Mouse (Mus musculus) adrenal gland, postnatal 36 days (tissue): ENCODE results near the gene Ntrk3. TPM values are rescaled to one million over a fixed set of nuclear protein-coding genes. Genes with fewer than 3 reads are reported as not detected.

Experiments used
- DNase-seq, 2 experiments: peaks; one replicate each; pipeline ENCODE4 v3.0.0; 2021; ENCODE audit warnings: mixed read lengths in 1 of 2
- total RNA-seq, 2 experiments: library from RNA; stranded (reverse); gene quantifications; 2 replicates each; pipeline ENCODE4 v1.2.3; 2021

Gene Ntrk3
- total RNA-seq, 2 experiments from 2014 or later = 19.8 to 37.4 TPM

GRCm38 (mm10) chr7:78623686-78624085 lies 114.1 kb downstream of the Ntrk3 start:
- DNase-seq = peak in 1 of 2 experiments; percentile 19

DNA sequence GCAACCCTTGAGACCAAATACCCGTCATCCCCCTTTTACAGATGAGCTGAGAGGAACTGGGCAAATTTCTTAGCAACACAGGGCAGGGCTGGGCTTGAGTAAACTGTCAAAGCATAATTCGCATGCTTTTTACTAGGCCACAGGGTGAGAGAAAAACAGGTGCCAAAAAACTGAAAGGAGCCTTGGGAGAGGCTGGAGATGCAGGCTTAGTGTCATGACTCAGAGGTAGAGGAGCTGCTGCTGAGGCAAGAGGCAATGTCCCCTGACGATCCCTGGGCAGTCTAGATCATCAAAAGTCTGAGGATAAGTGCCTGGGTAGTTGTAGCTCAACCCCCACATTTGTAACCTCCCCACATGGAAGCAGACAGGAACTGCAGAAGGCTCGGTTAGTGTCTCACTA lies 116.7 kb downstream of the Ntrk3 start:
- DNase-seq = no peak

DNA sequence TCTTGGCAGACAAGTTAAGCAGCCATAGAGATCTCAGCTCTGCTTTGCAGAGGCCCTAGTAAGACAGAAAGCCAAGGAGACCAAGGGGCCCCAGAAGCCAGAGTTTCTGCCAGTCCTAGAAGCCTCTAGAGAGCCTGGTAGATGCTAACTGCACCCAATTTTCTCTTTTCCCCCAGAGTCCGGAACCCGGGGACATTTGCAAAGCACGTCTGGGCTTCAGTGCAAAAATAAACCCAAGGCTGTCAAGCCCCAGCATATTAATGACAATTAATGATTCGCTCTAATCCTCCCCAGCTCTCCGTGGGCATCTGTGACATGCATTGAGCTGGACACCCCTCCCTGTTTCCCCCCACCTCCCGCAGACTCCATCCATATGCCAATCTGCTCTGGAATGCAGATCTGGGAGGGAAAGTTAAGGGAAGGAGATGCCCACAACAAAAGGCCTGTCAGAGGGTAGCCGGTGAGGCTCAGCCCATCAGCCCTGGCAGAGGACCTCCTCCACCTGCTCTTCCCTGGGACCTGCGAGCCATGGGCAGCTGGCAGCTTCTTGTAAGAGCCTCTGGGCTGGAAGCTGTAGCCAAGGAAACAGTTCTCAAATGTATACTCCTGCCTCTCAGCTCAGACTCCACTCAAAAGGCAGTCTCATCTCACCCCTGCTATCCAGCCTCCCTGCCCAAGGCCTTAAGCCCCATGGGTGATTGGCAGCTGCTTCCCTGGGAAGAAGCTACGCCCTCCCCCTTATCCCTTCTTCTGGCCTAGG lies 117.8 kb downstream of the Ntrk3 start:
- no peak for DNase-seq

DNA sequence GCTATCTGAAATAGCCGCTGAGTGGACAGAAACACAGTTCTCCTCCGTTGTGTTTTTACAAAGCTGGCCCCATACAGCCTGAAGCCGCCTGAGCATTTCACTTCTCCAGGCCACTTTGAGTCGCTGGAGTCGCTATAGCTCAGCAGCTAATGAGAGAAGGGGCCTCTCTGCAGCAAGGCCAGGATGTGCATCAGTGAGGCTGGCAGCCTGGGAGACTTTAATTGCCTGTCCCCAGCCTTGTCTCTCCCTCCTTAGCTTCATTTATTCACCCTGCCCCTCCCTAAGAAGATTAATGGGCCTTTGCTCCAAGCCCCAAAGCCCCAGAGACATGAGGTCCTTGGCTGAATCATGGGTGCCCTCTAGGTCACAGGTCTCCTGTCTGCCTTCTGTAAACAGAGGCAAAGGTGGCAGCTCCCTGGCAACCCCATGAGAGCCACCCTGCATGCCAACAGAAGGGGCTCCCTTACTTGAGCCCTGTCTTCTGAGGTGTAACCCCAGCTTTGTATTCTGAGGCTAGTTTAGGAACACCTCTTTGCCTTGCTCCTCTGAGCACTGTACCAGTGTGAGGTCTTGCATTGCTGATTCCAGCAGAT lies 132.2 kb downstream of the Ntrk3 start:
- DNase-seq = peak in 1 of 2 experiments; percentile 8

DNA sequence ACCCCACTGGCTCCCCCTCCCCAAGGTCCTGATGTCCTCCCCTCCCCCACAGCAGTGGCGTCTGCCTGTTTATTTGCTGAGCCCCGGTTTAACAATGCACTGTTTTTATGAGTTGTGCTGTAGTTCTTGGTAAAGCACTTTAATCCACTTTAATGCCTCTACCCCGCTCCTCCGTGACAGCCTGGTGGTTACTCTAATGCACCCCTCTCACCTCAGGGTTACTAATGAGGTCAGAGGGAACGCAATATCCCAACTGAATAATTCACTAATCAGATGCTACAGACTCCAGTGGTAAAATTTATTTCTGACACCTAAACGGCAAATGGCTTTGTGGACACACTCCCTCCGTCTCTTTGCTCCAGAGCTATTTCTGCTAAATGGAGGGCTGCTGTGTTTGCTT lies 133.9 kb downstream of the Ntrk3 start:
- no peak for DNase-seq

GRCm38 (mm10) chr7:78601851-78602250 lies 136.0 kb downstream of the Ntrk3 start:
- no peak for DNase-seq

GRCm38 (mm10) chr7:78600886-78601285 lies 136.9 kb downstream of the Ntrk3 start:
- DNase-seq = no peak

- no peak for DNase-seq
Measured at GRCm38 (mm10) chr7:78599941-78600677, 137.7 kb downstream of the Ntrk3 start.

DNA sequence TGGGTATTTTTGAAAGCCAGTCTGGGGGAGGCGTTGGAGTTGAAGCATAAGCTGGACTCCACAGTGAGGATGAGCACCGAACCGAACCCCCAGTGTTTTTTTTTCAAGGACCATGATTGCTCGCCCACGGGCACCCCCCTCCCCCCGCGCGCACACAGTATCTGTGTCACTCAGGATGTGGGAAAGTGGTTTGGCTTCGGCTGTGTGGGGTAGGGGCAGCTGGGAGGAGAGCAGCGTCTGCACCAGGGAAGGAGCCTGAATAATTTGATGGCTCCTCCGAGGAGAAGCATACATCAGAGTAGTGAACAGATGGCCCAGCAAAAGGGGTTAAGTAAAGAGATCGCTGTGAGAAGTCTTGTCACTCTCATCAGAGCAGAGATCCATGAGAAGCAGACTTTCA lies 139.7 kb downstream of the Ntrk3 start:
- DNase-seq = no peak

DNA sequence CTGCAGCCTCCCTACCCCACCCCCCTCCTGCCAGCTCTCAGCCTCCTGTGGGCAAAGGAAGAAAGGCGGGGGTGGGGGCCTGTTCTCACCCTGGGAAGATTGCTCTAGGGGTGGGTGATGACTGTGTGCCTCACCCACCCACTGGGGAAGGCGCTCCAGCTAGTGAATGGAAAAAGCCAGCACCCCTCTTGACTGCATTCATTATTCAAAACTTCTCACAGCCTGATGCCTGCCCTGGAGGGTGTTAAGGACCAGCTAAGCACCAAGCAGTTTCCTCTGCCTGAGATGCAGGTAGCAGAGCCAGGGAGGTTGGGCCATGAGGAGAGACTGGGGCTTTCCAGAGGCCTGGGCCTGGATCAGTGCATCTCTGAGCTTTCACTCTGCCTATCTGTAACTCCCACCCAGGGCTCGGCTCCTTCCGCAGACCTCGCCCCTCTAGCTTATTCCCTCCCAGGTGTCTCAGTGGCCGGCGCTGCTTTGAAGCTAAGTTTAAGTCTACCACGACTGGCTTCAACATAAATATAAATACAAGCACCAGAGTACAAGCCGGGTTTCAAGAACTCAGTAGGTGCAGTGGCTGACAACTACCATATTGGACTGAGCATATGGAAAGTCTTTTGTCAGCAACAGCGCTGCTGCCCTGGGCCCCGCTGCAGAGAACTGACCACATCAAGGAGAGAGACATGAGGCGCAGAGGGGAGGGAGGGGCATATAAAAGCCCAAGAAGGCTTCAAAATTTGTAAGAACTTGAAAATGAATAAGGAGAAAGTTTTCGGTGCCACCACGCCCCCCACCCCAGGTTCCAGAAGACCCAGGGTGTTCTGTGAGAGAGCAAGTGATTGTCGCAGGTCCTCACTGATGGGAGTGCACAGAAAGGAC lies 140.3 kb downstream of the Ntrk3 start:
- DNase-seq = no peak

DNA sequence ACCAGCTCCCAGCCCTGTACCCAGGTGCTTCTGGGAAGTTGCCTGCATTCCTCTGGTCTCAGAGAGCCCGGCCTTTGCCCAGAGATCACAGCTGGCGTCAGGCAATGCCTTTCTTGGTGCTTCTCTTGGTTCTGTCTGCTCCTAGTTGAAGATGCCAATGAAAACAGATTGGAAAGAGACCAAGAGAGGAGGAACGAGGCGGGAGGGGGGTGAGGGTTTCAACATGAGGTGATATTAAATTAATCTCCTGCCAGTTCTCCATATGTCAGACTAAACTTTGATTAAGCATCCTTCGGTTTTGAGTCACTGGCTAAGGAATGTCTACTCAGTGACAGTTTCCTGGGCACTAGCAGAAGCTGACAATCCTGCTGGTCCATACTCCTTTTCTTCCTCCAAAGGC lies 141.3 kb downstream of the Ntrk3 start:
- DNase-seq = no peak

GRCm38 (mm10) chr7:78595895-78596294 lies 141.9 kb downstream of the Ntrk3 start:
- DNase-seq = peak; percentile 70 to 81

DNA sequence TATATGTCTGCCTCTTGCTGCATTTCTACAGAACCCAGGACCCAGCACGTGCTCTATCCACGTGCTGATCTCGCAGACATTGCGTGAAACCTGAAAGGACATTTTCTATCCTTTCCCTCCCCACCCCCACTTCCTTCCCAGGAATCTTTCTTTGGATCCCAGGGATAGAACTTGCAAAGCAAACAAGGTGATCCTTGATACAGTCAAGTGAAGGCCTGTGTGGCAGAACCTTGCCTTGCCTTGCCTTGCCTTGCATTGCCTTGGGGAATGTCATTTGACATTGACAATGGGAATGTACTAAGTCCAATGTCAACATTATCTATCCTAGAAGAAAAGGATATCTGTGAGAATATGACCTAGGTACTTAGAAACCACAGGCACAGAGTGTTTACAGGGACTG lies 144.9 kb downstream of the Ntrk3 start:
- no peak for DNase-seq

- no peak for DNase-seq
Measured at GRCm38 (mm10) chr7:78592172-78592571, 145.6 kb downstream of the Ntrk3 start.

- peak; percentile 45 to 55 for DNase-seq
Measured at GRCm38 (mm10) chr7:78589766-78590165, 148.0 kb downstream of the Ntrk3 start.

DNA sequence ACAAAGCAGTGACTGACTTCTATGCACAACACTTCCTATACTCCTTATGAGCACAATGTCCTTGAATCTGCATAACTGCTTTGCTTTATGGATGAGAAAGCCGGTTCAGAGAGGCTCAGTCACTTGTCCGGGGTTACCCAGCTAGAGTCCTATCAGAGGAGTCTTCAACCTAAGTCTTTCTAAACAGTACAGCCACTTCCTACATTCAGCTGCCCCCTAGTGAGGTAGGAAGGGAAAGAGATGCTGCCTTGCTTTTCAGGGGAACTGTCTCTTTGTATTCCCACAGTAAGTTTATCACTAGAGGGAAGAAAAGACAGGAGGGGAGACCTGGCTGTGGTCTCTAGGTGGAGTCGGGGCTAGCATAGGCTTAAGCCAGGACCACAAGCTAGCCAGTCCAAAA lies 151.0 kb downstream of the Ntrk3 start:
- DNase-seq = no peak

GRCm38 (mm10) chr7:78585960-78586359 lies 151.9 kb downstream of the Ntrk3 start:
- no peak for DNase-seq

DNA sequence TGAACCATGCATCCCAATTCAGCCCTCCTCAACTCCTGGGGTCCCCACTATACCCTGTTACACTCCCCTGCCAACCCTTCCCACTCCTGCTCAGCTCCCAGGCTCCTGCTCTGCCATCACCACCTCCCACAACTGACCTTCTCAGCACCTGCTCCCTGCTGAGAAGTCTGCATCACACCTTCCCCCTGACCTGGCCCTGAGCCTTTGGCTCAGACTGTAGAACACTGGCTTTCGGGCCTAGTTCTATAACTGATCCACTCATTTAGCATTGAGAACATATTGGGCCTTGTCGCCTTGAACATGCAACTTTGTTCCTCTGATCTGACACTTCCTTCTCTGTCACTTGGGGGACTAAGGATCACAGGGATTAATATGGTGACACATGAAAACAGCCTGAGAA lies 152.9 kb downstream of the Ntrk3 start:
- no peak for DNase-seq

DNA sequence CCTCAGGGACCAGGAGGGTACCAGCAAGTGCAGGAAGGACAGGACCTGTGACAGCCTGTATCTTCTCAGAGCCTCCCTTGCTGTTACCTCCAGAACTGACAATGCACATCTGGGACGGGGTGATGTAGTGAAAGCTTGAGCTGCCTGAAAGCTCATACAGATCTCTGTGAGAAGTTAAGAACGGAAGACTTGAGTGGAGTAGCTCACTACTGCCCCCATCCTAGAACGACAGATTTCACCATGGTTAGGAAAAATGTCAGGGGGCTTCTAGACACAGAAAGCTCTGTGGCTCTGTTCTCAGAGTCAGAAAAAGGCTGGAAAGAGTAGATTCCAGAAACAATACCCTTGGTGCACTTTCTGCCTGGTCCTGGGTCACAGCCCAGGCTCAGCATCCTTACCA lies 153.3 kb downstream of the Ntrk3 start:
- no peak for DNase-seq

- no peak for DNase-seq
Measured at GRCm38 (mm10) chr7:78583678-78584077, 154.1 kb downstream of the Ntrk3 start.

GRCm38 (mm10) chr7:78581341-78581740 lies 156.5 kb downstream of the Ntrk3 start:
- no peak for DNase-seq
